Mouse (Mus musculus) ES-Bruce4 (cell line): ENCODE measurements around the gene Bsx.

Experiments
- CTCF ChIP-seq: IDR thresholded peaks from one replicate; pipeline ENCODE4 v1.8.1; 2011; ENCODE audit warnings: low read depth, low read length
- EP300 ChIP-seq: IDR thresholded peaks from 2 replicates; pipeline ENCODE4 v1.6.1; 2011; ENCODE audit warnings: low read depth, low read length; ENCODE audit not compliant: insufficient read depth
- POLR2A ChIP-seq: IDR thresholded peaks from one replicate; pipeline ENCODE4 v1.8.1; 2011; ENCODE audit warnings: low read length; ENCODE audit not compliant: insufficient read depth

GRCm38 (mm10) chr9:40836681-40837080 lies 37.2 kb upstream of the Bsx start:
- TF ChIP-seq POLR2A (no peak), EP300 (no peak), CTCF (no peak)
